Mouse (Mus musculus) brain, embryonic 14.5 days (tissue): ENCODE results near the gene Awat2.

Experiments used
- CTCF ChIP-seq: fragments of 200-500 bp; IDR thresholded peaks from 2 replicates; pipeline ENCODE4 v1.5.1; 2012; ENCODE audit warnings: inconsistent platforms, mild to moderate bottlenecking, moderate library complexity, borderline replicate concordance; ENCODE audit not compliant: insufficient read depth, insufficient read length; ENCODE audit errors: extremely low read depth
- POLR2A ChIP-seq: fragments of 200-500 bp; IDR thresholded peaks from 2 replicates; pipeline ENCODE4 v1.6.1; 2012; ENCODE audit warnings: mild to moderate bottlenecking, inconsistent platforms, borderline replicate concordance; ENCODE audit not compliant: poor library complexity, insufficient read depth, insufficient read length, severe bottlenecking; ENCODE audit errors: extremely low read depth

- no peak for TF ChIP-seq CTCF
- TF ChIP-seq POLR2A, result no peak
Measured at GRCm38 (mm10) chrX:100400900-100401299, 41.6 kb downstream of the Awat2 start.
